Mouse (Mus musculus): Measurements from ENCODE around the gene Chst12. TPM values are rescaled to one million over a fixed set of nuclear protein-coding genes. Genes with fewer than 3 reads are reported as not detected.
A peak's percentile ranks its signal among the peaks of the same experiment; 100 is the strongest.
"Not testable (repeated sequence)": the region's sequence is repeated elsewhere in the genome, so short reads cannot be mapped to it uniquely, and the experiment has no call there.

The Chst12 gene
- total RNA-seq (2017): 10.1 and 15.3 TPM in 2 replicates

DNA sequence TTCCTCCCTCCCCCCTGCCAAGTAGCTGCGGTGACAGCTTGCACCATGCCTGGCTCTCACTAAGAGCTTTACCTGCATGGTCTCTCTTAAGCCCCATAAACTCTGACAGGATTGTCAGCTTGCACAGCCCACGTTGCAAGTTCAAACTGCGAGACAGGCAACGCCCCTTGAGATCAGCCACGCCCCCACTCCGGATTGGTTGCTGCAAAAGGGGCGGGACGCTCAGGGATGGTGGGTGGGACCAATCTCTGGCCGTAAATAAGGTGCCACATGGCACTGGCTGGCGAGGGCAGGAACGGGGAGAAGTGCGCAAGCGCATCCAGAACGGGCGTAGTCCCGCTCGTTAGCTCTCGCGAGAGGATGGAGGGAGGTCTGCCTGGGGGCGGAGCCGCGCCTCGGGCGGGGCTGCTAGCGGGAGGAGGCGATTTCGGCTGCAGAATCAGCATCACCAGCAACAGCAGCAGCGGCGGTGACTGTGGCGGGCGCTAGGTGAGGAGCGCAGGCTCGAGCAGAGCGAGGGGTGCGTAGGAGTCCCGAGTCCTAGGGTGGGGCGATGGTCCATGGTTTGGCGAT lies at the start of gene Chst12:
Gene Chst12, plus strand, starts transcription at position 343 of the 573 bp plus-strand sequence.
- peak; percentile 68 for ATAC-seq (replicated peaks; ENCODE audit: low read depth, poor library complexity, severe bottlenecking)

DNA sequence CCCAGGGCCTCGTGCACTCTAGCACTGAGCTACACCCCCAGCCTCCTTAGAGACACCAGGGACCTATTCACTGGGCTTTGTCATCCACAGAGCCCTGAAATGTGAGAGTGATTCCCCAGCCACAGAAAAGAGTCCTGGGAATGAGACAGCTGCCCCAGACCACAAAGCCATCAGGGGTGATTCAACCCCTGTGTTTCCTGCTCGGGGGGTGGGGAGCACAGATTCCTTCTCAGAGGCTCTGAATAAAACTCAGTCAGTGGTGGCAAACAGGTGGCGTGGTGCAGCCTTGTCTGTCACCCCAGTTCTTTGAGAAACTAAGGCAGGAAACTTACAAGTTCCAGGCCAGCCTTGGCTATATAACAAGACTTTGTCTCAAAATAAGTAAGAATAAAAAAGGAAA lies 43.9 kb upstream of the Chst12 start:
- no peak for ATAC-seq (replicated peaks; ENCODE audit: low read depth, poor library complexity, severe bottlenecking)

DNA sequence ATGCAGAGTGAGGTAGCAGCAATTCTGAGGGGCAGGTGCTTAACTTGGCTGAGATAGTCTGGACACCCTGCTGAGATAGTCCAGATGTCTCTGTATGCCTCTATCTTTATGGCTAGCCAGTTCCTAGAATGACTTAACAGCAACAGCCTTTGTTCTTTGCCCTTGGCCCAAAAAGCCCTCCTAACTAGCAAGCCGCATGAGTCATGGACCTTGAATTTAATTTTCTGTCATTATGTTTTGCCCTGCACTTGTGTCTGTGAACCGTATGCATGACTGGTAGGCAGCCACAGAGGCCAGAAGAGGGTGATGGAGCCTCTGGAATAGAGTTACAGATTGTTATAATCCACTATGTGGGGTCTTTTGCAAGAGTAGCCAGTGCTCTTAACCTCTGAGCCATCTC lies 42.2 kb upstream of the Chst12 start:
- ATAC-seq (replicated peaks; ENCODE audit: low read depth, poor library complexity, severe bottlenecking): not testable (repeated sequence)

DNA sequence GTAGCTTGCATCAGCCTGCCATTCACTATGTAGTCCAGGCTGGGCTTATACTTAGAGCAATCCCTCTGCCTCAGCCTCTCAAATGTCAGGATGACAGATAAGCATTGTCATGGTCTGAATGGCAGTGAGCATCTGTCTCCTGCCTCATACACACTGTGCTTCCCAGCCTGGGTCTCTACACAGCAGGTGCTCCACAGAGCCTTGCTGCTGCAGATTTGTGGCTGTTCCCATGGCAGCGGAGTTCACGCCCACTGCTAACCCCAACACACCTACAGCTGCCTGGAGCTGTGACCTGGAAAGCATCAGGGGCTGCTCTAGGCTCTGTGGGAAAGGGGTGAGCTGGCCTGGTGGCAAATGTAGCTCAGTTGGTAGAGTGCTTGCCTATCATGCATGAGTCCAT lies 40.4 kb upstream of the Chst12 start:
- no peak for ATAC-seq (replicated peaks; ENCODE audit: low read depth, poor library complexity, severe bottlenecking)

DNA sequence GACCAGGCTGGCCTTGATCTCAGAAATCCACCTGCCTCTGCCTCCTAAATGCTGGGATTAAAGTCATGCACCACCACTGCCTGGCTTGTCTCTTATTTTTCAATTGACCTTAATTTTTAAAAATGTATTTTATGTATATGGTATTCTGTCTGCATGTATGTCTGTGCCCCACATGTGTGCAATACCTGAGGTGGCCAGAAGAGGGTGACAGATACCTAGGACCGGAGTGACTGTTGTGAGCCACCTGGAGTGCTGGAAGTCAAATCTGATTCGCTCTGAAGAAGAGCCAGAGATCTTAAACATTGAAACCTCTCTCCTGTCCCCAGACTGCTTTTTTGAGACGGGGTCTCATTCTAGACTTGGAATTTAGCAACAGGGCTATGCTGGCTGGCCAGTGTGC lies 33.0 kb upstream of the Chst12 start:
- peak; percentile 56; the same call in 1 of the 2 replicates for ATAC-seq (replicated peaks; ENCODE audit: low read depth, poor library complexity, severe bottlenecking)

DNA sequence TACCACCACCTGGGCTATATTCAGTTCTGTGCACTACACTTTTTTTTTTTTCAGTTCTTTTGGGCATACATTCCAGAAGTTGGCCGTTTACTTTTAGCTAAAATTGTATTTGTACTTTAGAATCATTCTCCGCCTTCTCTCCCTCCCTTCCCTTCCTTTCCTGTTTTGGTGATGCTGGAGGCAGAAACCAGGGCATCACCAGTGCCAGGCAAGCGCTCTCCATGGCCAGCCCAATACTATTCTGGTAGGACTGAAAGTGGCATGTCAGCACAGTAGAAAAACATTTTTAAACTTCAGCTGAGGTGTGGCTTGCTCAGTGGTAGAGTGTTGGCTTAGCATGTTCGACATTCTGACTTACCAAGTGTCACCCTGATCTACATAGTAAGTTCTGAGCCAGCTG lies 23.9 kb upstream of the Chst12 start:
- no peak for ATAC-seq (replicated peaks; ENCODE audit: low read depth, poor library complexity, severe bottlenecking)

DNA sequence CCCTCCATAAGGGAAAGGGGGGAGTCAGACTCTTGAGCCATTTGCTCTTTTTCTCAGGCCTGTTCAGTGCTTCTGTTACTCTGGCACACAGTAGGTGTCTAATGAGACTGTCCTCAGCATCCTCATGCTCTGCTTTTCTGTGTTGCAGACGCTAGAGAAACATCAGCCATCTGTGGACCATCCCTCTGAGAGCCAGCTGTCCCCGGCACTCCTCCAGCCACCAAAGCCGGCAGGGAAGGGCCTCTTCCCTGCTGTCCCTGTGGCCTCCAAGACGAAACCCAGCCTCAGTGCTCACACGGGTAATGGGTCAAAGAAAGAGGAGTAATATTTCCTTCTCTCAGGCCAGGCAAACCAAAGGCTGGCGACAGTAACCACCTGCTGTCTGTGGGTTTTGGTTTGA lies 14.2 kb upstream of the Chst12 start:
- ATAC-seq (replicated peaks; ENCODE audit: low read depth, poor library complexity, severe bottlenecking): no peak

DNA sequence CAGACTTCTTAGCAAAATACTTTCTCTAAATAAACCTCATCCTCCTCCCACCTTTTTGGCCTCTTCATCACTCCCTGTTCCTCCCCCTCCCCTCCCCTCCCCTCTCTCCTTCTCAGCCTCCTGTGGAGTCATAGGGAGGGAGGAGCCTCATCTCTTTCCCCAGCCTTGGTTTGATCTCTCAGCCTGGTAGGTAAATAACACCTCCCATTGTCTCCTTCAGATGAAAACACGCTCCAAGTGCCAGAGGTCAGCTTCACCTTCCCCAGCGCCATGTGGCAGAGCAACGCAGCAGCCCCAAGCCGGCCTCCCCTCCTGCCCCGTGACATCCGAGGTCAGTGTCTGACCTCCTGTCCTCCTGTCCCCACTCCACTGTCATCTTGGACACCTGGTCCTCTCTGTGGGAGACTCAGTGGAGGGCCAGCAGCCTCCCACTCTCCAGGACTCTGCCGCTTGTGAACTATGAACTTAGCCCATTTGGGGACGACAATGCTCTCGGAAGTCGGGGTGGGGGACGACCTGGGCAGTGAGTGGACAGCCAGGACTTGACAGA lies 12.6 kb upstream of the Chst12 start:
- ATAC-seq (replicated peaks; ENCODE audit: low read depth, poor library complexity, severe bottlenecking): no peak

DNA sequence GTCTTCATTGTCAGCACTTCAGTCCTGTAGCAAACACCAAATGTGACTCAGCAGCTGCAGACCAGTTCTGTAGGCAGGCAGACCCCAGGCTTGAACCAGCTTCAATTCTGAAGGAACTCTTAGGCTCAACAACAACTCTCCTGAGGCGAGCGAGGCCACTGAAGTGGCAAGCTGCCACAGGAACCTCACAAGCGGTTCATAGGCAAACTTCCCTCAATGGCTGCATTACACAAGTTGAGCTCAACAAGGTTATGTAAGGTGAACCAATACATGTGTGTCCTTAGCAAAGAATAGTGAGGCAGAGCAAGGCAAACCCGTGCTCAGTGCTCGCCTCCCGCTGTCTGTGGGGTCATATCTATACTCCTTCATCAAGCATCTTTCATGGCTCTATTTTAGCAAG lies 7.2 kb upstream of the Chst12 start:
- ATAC-seq (replicated peaks; ENCODE audit: low read depth, poor library complexity, severe bottlenecking): no peak

DNA sequence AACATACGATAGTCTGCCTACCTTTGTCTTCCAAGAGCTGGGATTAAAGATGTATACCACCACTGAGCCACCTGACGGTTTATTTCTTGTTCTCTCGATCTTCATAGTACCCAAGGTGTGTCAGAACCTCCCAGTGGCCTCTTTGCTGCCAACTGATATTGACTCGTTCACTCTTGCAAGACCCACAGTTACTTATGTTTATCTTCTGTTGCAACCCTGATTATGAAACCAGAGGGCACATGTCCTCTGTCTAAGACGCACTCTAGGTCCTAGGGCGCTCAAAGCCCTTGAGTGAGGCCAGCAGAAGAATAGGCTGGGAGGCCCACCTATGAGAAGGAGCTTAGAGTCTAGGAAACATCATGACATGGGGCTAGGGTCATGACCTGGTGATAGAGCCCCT lies 4.6 kb upstream of the Chst12 start:
- no peak for ATAC-seq (replicated peaks; ENCODE audit: low read depth, poor library complexity, severe bottlenecking)

DNA sequence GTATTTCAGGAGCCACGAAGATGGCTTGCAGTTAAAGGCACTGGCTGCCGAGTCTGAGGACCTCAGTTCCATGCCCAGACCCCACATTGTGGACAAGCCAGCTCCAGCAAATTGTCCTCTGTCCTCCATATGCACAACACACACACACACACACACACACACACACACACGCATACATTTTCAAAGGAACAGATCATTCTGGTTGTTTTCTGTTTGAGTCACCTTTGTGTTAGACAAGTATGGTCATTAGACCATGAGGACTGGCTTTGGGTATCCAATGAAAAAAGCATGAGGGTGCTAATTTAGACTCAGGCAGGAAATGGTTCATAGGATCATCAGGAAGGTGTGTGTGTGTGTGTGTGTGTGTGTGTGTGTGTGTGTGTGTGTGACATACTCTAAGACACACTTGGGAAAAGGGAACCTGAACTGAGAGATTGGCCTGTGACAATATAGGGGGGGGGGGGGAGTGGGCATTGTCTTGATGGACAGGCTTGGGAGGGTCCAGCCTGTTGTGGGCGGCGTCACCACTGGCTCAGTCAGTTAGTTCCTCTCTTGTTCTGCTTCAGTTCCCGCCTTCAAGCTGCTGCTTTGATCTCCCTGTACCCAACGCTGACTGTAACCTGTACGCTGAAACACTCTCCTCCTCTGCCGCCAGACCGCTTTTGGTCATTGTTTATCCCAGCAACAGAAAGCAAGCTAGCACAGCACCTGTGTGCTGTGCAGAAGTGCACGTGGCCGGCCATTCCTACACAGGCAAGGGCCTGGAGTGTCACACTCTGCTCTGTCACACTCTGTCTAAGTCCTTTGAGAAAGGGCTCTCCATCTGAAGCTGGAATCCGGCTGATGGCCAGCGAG lies 3.1 kb upstream of the Chst12 start:
- ATAC-seq (replicated peaks; ENCODE audit: low read depth, poor library complexity, severe bottlenecking): peak; percentile 51

DNA sequence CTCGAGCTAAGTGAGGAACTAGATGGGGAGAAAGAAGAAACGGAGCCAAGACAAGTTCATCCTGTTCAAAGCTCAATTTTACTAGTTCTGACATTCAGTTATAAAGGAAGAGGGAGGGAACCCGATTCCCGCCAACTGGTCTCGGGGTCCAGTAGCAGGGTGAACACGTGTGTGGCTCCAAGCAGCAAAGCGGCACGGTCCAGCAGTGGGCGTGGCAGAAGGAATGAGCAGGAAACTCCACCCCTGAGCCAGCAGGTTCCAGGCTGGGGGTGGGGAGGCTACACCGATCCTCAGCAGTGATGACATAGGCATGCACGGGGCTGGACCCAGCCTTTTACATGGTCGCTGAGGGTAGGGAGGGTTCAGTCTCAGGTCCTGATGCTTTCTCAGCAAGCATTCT lies 2.4 kb upstream of the Chst12 start:
- ATAC-seq (replicated peaks; ENCODE audit: low read depth, poor library complexity, severe bottlenecking): 0 out of 2 replicates have a peak, but pooled peaks have one; percentile 12

DNA sequence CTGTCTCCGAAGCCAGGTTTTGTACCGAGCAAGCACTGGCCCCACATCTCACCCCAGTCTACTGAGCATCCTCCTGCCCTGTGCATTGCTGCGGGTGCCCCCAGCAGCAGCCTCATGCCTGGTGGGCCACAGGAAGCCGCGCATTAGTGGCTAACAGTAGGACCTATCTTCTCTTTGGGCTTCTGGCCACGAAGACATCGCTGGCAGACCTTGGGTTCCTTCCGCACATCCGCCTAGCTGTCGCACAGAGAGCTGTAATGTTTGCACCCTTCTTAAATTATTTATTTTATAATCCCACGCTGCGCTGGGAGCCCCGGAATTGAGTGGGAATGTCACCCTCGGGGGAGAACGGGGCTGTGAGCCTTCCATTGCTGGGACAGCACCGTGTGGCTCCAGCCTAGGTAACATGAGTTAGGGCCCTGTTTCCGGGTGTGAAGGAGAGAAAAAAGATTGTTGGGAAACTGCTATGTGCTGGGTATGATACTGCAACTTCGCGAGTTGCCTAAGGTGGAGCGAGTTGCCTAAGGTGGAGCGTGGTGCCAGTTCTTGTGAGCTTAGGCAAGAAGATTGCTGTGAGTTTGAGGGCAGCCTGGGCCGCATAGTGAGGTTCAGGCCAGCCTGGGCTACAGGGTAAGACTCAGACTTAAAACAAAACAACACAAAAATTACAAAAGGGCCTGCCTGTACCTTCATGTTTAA lies 895 bp downstream of the Chst12 start:
- no peak for ATAC-seq (replicated peaks; ENCODE audit: low read depth, poor library complexity, severe bottlenecking)

DNA sequence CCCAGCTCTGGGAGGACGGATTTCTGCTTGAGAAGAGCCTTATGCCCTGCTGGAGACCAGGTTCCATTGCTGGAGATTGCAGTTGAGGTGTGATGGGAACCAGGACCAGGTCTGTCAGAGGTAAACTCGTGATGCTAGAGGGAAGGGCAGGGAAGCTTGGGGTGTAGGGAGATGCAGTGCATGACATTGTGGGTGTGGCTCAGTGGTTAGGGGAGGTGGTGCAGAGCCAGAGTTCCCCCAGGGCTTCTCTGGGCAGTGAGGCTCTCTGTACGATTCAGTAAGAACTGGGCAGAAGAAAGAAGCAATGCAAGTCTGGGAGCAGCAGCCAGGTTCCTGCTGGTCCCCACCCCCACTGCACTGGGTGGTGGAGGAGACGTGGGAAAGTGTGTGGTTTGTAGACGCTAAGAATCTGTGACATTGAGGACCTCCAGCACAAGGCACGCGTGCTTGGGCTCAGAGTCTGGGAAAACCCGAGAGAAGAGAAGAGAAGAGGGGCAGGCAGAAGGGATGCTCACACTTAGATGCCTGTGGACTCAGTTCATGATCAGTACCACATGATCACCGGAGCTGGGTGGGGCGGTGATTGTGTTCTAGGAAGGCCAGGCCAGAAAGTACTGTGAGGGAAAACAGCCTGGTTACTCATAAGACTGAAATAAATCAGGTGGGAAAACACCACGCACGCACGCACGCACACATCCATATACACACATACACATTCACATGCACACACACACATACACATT lies 2.3 kb downstream of the Chst12 start:
- ATAC-seq (replicated peaks; ENCODE audit: low read depth, poor library complexity, severe bottlenecking): no peak

DNA sequence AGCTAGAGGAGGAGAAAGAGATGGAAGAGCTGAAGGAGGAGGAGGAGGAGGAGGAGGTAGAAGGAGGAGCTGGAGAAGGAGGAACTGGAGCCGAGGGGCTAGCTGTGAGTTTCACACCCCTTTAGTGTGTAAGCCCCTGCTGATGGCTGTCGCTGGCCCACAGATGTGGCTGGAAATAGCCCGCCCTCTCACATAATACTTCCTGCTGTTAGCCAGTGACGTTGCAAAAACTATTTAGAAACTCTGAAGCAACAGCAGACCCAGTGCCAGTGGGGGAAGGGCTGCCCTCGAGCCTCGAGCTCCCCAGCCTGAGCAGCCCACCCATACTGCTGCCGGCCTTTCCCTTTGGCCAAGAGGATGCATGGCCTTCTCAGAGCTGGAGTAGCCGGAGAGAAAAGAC lies 3.3 kb downstream of the Chst12 start:
- ATAC-seq (replicated peaks; ENCODE audit: low read depth, poor library complexity, severe bottlenecking): peak; percentile 50

DNA sequence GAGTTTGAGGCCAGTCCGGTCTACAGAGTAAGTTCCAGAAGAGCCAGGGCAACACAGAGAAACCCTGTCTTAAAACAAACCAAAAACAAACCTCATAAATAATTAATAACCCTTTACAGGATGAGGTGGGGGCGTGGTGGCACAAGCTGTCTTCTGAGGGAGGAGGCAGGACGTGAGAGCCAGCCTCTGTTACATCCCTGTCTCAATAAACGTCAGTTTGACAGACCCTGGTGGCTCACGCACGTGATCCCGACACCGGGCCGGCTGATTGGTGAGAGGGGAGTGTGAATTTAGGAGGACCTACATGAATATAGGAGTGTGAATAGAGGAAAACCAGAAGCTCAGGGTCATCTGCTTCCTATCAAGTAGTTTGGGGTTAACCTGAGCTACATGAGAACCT lies 3.9 kb downstream of the Chst12 start:
- no peak for ATAC-seq (replicated peaks; ENCODE audit: low read depth, poor library complexity, severe bottlenecking)

DNA sequence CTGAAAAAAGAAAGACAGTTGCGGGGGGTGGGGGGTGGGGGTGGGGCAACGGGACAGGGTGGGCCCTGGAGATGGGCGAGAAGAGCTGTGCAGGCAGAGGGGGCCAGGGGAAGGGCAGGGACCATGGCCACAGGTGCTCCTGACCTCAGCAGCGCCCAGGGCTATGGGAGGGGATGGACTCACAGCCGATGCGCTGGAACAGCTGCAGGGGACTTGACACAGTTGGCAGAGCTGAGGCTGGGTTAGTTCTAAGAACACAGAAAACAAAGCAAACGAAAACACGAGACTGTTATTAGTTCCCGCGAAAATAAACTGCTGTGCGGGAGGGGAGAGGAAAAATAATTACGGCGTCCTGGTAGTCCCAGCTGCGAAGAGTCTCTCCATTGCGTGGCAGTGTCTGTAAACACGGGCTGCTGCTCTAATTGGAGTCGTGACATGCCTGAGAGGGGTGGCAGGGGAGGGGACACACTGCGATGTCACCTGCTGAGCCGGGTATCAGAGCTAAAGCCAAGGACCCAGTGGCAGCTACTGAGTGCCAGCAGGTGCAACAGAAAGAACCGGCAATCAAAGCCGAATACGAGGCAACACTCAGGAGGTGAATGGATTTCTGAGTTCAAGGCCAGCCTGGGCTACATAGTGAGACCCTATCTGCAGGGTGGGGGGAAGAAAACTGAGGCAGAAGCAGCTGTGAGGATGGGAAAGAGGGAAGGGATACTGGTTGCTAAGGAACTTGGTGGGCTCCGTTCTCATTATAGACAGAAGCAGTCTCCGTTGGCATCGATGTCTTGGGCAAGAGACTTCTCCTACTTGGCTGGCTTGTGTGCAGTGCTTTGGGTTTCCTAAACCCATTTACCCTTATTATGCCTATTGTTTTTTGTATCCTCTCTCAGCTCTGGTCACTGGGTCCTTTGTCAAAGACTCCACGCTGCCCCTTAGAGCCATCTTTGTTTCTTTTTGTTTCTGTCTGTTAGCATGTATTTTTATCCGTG lies 5.0 kb downstream of the Chst12 start:
- no peak for ATAC-seq (replicated peaks; ENCODE audit: low read depth, poor library complexity, severe bottlenecking)

DNA sequence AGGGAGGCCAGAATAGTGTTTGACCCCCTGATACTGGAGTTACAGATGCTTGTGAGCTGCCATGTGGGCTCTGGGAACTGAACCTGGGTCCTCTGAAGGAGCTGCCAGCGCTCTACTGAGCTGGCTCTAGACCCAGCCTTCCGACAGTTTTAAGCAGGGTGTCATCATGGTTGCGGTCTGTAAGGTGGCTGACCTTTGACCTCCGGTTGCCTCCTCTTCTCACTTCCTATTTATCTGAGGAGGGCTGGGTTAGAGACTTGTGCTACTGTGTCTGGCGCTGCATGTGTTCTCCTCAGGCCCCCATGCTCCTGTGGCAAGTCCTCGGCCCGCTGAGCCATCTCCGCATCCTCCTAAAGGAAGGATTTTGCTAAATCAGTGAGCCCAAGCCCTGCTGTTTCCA lies 8.6 kb downstream of the Chst12 start:
- peak; percentile 14; the same call in 1 of the 2 replicates for ATAC-seq (replicated peaks; ENCODE audit: low read depth, poor library complexity, severe bottlenecking)
